Mouse (Mus musculus) liver, embryonic 14.5 days (tissue): ENCODE results near the gene Nbl1. TPM values are rescaled to one million over a fixed set of nuclear protein-coding genes. Genes with fewer than 3 reads are reported as not detected.

Source experiments
- ATAC-seq: fragments of 200-750 bp; cut with Nextera tagmentation; 2 replicates; pipeline ENCODE4 v1.8.0; 2017; ENCODE audit warnings: moderate number of reproducible peaks, mild to moderate bottlenecking, moderate library complexity; ENCODE audit not compliant: insufficient read depth
- DNase-seq, 3 experiments: peaks; one replicate each; pipeline ENCODE4 v3.0.0-alpha.2; 2012 to 2013; ENCODE audit warnings: low read depth in 3 of 3, low spot score in 3 of 3
- H3K27ac ChIP-seq: fragments of 300-500 bp; sonication (generic); 2 replicates; pipeline ENCODE4 v1.5.1; 2014; ENCODE audit warnings: moderate library complexity, mild to moderate bottlenecking, control low read depth, inconsistent platforms
- H3K27me3 ChIP-seq: fragments of 300-500 bp; sonication (generic); 2 replicates; pipeline ENCODE4 v1.6.1; 2014; ENCODE audit warnings: mild to moderate bottlenecking, low read length, moderate library complexity; ENCODE audit not compliant: control insufficient read depth, insufficient read depth
- H3K36me3 ChIP-seq: fragments of 300-500 bp; sonication (generic); replicated peaks from 2 replicates; pipeline ENCODE4 v1.6.1; 2014; ENCODE audit warnings: low read depth; ENCODE audit not compliant: control insufficient read depth, insufficient read depth
- H3K4me1 ChIP-seq, 2 experiments: fragments of 200-500 bp in 1 of 2; fragments of 300-500 bp in 1 of 2; sonication (generic) in 1 of 2; replicated peaks; 2 replicates each; pipeline ENCODE4 v1.6.1; 2012 to 2014; ENCODE audit warnings: antibody characterized with exemption in 1 of 2, inconsistent platforms in 1 of 2, low read length in 1 of 2; ENCODE audit not compliant: control insufficient read depth in 2 of 2, insufficient read depth in 2 of 2
- H3K4me2 ChIP-seq: fragments of 300-500 bp; sonication (generic); 2 replicates; pipeline ENCODE4 v1.6.1; 2014; ENCODE audit warnings: low read depth, mild to moderate bottlenecking, control low read depth, moderate library complexity
- H3K4me3 ChIP-seq, 2 experiments: fragments of 200-500 bp in 1 of 2; fragments of 300-500 bp in 1 of 2; sonication (generic) in 1 of 2; 2 replicates each; pipeline ENCODE4 v1.5.1; 2012 to 2014; ENCODE audit warnings: low read depth in 2 of 2, low read length in 2 of 2, mild to moderate bottlenecking in 2 of 2, control low read depth in 1 of 2, inconsistent platforms in 1 of 2, moderate library complexity in 1 of 2; ENCODE audit not compliant: insufficient read depth in 1 of 2
- H3K9ac ChIP-seq: fragments of 300-500 bp; sonication (generic); replicated peaks from 2 replicates; pipeline ENCODE4 v1.6.1; 2014; ENCODE audit warnings: mild to moderate bottlenecking, control low read depth, moderate library complexity
- H3K9me3 ChIP-seq: fragments of 300-500 bp; sonication (generic); 2 replicates; pipeline ENCODE4 v1.6.1; 2016; ENCODE audit warnings: low read length, mixed read lengths; ENCODE audit not compliant: control insufficient read depth
- CTCF ChIP-seq: IDR thresholded peaks from 2 replicates; pipeline ENCODE4 v1.5.1; 2016; ENCODE audit warnings: antibody characterized with exemption, low read depth, control low read depth
- EP300 ChIP-seq: IDR thresholded peaks from 2 replicates; pipeline ENCODE4 v1.6.1; 2016; ENCODE audit warnings: antibody characterized with exemption, low read depth
- WGBS: fragments of 180-500 bp; shearing (Covaris S2); extraction: QIAGEN DNeasy Blood & Tissue Kit; methylation state at CpG from one replicate; pipeline ENCODE4 v1.1.7; 2014; ENCODE audit not compliant: insufficient replicate concordance; 5-methylcytosine and 5-hydroxymethylcytosine counted together
- polyA plus RNA-seq, 2 experiments: library from polyadenylated mRNA; depleted of rRNA in 1 of 2; stranded (reverse) in 1 of 2; unstranded in 1 of 2; fragments of >200 nt; fragmentation: Nextera tagmentation in 1 of 2; extraction: Ambion mirVana in 1 of 2; gene quantifications; 2 replicates each; pipeline versions ENCODE4 v1.2.1 to v1.2.3; 2012 to 2014

The Nbl1 gene
- polyA plus RNA-seq, 2 experiments: 0.80 to 0.91 TPM

DNA sequence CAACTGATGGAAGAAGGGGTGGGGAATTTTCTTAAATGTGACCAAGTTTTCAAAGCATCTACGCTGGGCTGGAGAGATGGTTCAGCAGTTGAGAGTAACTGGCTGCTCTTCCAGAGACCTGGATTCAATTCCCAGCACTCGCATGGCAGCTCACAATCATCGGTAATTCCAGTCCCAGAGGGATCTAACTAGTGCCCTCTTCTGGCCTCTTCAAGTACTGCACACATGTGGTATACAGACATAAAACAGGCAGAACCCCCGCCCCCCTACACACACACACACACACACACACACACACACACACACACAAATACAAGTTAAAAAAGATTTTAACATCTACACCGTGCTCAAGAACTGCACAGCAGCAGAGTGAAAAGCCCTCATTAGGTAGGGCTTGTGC, 22.9 kb upstream of the Nbl1 start:
- H3K4me1 ChIP-seq: peaks cover 37 to 47% of the 10 kb centered on the region in 2 experiments
- 78% methylated on average over 5 of the region's 5 CpGs for WGBS

DNA sequence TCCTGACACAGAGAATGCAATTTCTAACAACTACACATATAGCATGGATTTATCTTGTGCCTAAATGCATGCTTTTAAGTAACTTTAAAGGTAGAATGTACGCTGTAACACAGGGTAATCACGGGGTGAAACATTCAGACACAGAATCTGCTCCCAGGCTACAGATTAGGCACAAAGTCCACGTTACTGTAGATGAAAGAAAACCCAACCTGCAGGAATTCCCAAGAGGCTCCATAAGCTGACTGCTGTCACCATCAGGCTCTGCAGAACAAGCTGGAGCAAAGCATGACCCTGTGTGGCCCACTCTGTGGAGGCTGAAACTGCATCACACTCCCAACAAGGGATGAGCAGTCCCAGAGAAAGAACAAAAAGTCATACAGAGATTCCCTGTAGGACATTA, 19.7 kb upstream of the Nbl1 start:
- no peak for DNase-seq
- H3K27me3 ChIP-seq: no peaks in the 10 kb centered on the region
- no peak overlapping the region for H3K27ac ChIP-seq
- TF ChIP-seq CTCF: no peak
- TF ChIP-seq EP300: no peak
- H3K9ac ChIP-seq: no peak overlapping the region
- H3K4me3 ChIP-seq: no peak overlapping the region
- WGBS: 68% methylated on average over 3 of the region's 3 CpGs
- ATAC-seq: no peak
- H3K4me1 ChIP-seq: peaks cover 28 to 44% of the 10 kb centered on the region in 2 experiments
- no peak overlapping the region for H3K4me2 ChIP-seq
- no peaks in the 10 kb centered on the region for H3K9me3 ChIP-seq
- H3K36me3 ChIP-seq: no peaks in the 10 kb centered on the region

More for the DNA sequence above, 22.9 kb upstream of the Nbl1 start:
- Histone ChIP-seq H3K4me3 (no peak overlapping the region), H3K27ac (no peak overlapping the region; the same call in 1 of the 2 replicates), H3K9me3 (no peaks in the 10 kb centered on the region), H3K27me3 (no peaks in the 10 kb centered on the region), H3K36me3 (no peaks in the 10 kb centered on the region), H3K9ac (no peak overlapping the region), H3K4me2 (no peak overlapping the region)
- no peak for ATAC-seq
- peak in 1 of 3 experiments; percentile 28 for DNase-seq
- TF ChIP-seq EP300 (no peak), CTCF (peak; percentile 66)

DNA sequence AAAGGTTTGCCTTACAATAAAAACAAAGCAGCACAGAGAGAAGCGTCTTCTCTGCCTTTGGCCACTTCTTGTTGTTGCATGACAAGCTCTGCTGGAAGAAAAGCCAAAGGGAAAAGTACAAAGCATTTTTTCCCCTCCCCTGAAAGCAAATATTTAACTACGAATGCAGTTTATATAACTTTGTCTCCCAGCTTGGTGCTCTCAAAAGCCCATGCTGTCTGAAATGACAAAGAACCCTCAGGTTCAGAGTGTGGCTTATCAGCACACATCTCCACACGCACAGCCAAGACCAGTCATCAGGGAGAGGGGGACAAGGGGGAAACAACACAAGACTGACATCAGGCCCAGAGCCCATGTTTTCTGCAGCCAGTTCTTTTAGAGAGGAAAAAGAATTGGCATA, 18.6 kb upstream of the Nbl1 start:
- 39% methylated on average over 3 of the region's 3 CpGs for WGBS
- no peak for DNase-seq
- ATAC-seq: no peak

DNA sequence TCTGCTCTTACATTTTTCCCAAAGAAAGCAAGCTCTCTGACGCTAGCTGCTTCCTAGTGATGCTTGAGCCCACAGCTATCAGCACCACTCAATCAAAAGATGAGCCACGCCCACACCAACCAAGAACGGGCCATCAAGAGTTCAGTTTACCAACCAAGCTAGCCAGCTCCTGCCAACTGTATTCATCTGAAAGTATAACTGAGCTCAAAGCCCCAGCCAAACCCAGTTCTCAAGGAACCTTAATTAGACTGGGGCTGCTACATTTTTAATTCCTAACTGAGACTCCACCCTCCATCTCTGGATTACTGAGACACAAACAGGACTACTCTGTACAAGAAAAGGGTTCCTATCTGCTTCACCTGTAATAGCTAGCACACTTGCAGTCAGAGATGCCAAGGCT, 18.1 kb upstream of the Nbl1 start:
- Histone ChIP-seq H3K4me1 (peaks cover 16 to 30% of the 10 kb centered on the region in 2 experiments), H3K4me2 (peak overlapping the region; percentile 8), H3K4me3 (no peak overlapping the region), H3K27me3 (no peaks in the 10 kb centered on the region), H3K9me3 (no peaks in the 10 kb centered on the region), H3K36me3 (no peaks in the 10 kb centered on the region), H3K9ac (no peak overlapping the region), H3K27ac (no peak overlapping the region)
- WGBS: 10% methylated on average over 3 of the region's 3 CpGs
- ATAC-seq (no peak), DNase-seq (no peak)
- TF ChIP-seq CTCF (no peak), EP300 (no peak)

More for the DNA sequence above, 18.6 kb upstream of the Nbl1 start:
- H3K4me3 ChIP-seq: no peak overlapping the region
- H3K4me1 ChIP-seq: peaks cover 21 to 36% of the 10 kb centered on the region in 2 experiments
- H3K27me3 ChIP-seq: no peaks in the 10 kb centered on the region
- no peak overlapping the region for H3K9ac ChIP-seq
- peak overlapping the region; percentile 8 for H3K4me2 ChIP-seq
- no peaks in the 10 kb centered on the region for H3K9me3 ChIP-seq
- no peaks in the 10 kb centered on the region for H3K36me3 ChIP-seq
- H3K27ac ChIP-seq: no peak overlapping the region
- TF ChIP-seq EP300: no peak

DNA sequence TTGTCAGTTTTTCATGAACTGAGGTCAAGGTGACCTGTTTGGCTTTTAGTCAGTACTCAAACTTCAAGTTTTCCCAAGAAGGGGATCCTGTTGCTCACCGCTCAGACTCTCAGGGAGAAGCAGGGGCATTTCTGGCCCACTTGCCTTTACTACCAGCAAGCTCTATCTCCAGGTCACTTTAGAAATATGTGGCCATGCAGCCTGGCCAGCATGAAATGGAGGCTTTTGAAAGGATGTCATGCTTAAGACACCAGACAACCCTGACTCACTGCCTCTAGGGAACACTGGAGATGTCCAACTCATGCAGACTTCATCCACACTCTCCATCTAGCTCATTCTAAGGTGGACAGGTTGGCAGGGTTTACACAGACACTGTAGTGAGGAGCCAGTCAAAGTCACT, 12.7 kb upstream of the Nbl1 start:
- H3K4me1 ChIP-seq: peaks cover 0 to 10% of the 10 kb centered on the region in 2 experiments; a peak in 3 of 4 replicates
- no peaks in the 10 kb centered on the region for H3K27me3 ChIP-seq
- TF ChIP-seq EP300: no peak
- no peak for TF ChIP-seq CTCF
- no peak overlapping the region for H3K27ac ChIP-seq
- H3K4me3 ChIP-seq: no peak overlapping the region
- DNase-seq (no peak), ATAC-seq (no peak)
- WGBS: 91% methylated on average over 1 of the region's 1 CpGs
- H3K36me3 ChIP-seq: peaks cover 16% of the 10 kb centered on the region
- H3K4me2 ChIP-seq: no peak overlapping the region
- H3K9ac ChIP-seq: no peak overlapping the region
- no peaks in the 10 kb centered on the region for H3K9me3 ChIP-seq
